Mouse (Mus musculus) left cerebral cortex, adult 11 months (tissue): ENCODE measurements at regions not wholly inside any gene's neighbourhood (a gene's known extent, or its start where the extent isn't known, plus 50 kb on each side); places are given as distances from the start of the nearest gene placed in this dataset.

Experiments used
- DNase-seq: peaks from one replicate; pipeline ENCODE4 v3.0.0; 2022; ENCODE audit warnings: low spot score

DNA sequence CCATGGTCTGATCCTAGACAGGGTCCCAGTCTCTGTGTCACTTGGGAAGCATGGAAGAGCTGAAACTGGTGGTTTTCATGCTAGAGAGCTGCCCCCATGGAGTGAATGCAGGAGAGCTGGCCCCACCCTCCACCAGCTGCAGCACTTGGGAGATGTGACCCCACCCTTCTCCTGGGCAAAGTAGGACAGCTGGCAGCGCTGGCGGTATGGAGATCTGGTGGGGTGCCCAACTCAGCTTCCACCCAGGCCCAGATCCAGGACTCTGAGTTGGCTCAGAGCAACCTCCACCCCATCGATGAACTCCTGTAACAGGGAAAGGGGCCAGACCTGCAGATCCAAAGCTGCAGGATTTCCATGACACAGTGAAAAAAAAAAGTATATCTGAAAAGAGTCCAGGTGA lies 115.3 kb upstream of the Flrt2 start:
- DNase-seq = no peak

DNA sequence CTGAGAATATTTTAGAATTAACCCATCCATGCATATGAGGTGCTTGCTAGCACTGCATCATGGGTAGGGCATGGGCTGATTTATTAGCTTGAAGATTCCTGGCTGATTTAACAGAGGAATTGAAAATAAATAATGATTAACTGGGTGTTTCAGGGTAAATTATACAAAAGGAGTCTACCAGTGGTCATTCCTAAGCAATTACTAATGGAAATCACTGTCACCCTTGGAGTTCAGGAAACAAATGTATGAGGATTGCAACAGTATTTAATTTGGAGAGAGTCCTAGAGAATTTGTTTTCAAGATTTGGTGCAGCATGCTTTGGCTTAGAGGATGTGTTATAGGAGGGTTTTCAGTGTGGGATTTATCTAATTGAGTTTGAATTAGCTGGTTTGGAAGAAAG lies 103.0 kb upstream of the Flrt2 start:
- DNase-seq = no peak

DNA sequence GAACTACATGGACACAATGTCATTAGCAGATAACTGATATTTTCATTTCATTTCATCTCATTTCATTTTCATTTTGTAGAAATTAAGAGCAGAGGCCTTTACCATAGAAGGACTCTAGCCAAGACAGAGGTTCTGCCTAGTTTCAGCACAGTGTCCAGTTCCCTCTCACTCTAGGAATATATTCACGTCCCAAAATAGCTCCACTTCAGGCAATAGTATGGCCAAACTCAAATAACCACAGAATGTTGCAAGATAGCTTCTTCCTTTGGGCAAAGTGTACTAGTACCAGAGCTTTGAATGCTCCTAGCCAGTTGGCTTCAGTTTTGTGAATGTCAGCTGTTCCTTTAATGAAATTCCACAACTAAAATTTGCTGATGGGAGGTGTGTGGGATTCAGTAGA lies 72.7 kb upstream of the Flrt2 start:
- no peak for DNase-seq

DNA sequence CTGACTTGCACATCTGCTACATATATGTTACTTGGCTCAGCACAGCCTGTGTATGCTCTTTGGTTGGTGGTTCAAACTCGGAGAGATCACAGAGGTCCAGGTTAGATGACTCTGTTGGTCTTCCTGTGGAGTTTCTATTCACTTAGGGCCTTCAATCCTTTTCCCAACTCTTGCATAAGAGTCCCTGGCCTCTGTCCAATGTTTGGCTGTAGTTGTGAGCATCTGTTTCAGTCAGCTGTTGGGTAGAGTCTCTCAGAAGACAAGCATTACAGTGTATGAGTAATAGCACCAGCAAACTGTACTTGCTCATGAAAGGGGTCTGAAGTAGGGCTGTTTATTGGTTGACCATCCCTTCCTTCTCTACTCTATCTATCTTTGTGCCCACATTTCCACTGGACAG lies 61.0 kb upstream of the Flrt2 start:
- no peak for DNase-seq

DNA sequence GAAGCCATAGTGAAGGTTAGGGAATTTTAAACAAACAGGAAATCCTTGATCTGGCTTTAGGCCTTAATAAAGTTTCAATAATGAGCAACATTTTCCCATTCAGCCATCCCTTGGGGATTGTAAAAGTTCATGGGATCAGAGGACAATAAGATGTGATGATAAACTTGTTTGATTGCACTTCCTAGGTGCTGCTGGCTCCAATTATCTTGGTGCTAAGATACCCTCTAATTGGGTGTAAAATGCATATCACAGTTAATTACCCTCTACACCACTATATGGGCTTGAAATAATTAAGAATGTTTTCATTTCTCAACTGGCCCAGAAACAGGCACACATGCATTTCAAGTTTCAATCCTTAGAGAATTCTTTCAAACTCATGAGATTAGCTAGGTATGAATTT lies 55.4 kb upstream of the Flrt2 start:
- no peak for DNase-seq

DNA sequence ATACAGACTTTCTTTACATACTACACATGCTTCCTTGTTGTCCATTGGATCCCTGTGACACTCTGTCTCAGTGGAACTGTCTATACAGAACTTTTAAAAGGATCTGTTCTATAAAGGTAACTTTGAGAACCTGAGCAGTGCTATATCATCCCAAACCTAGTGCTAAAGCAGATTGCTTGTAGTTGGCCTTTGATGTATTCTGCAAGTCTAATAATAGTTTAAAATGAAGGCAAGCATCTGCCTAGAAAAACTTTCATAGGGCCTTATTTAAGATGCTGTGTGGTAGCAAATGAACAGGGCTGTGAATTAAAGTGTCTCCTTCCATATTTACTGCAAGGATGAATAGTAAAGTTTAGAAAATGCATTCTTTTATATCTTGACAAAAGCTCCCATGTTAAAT lies 52.1 kb upstream of the Flrt2 start:
- no peak for DNase-seq

DNA sequence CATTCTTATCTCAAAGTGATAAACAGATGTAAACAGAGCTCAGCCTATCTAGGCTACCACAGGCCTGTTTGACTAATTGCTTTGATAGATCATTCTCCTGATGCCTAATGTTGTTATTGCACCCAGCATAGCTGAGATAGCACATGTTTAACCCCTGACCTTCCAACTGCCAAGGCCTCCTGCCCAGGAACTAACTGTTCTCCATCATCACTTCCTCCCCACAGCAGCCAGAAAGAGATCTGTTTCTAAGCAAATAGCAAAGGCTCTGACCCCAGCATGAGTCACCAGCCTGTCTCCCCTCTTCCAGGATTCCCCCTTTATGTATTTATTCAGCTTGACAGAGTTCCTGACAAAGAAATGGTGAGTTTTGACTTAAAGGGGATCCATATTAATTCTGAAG lies 50.4 kb upstream of the Flrt2 start:
- DNase-seq = no peak
